Mouse (Mus musculus): ENCODE measurements around the gene Btbd11.

GRCm38 (mm10) chr10:85508193-85508794 lies 121.7 kb downstream of the Btbd11 start:
- no peak for TF ChIP-seq CTCF (IDR thresholded peaks at IDR 0.05; ENCODE audit: low read depth, low read length)
- TF ChIP-seq POLR2A (IDR thresholded peaks at IDR 0.05; ENCODE audit: insufficient read depth, low read length), result no peak
